Mouse (Mus musculus) neutrophil, adult 59 days (primary cell): ENCODE data around the gene Prss45. TPM values are rescaled to one million over a fixed set of nuclear protein-coding genes. Genes with fewer than 3 reads are reported as not detected.

Experiments used
- total RNA-seq, 2 experiments: library from RNA; stranded (reverse); gene quantifications; 1 replicate in 1 of 2; 2 replicates in 1 of 2; pipeline ENCODE4 v1.2.4; 2023

Gene Prss45
- total RNA-seq, result not detected

DNA sequence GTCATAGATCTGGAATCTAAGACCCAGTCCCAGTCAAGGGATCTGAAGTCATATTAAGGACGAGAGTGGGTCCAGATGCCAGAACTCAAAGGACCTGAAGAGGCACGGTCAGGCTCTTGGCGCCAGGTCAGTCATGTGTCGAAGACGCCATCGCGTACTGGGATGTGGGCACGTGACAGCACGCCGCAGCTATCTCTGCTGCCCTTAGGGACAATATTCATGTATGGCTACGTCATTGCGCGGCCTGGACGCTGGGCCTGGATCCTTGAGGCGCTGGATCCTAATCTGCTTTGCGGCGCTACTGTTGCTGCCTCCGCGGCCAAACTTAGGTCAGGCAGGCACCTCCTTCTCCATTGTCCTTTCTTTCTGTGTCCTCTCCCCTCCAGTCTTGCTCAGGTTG is at the start of gene Prss45:
Prss45 (plus strand) TSS at position 178 of the 400 bp plus-strand sequence.

DNA sequence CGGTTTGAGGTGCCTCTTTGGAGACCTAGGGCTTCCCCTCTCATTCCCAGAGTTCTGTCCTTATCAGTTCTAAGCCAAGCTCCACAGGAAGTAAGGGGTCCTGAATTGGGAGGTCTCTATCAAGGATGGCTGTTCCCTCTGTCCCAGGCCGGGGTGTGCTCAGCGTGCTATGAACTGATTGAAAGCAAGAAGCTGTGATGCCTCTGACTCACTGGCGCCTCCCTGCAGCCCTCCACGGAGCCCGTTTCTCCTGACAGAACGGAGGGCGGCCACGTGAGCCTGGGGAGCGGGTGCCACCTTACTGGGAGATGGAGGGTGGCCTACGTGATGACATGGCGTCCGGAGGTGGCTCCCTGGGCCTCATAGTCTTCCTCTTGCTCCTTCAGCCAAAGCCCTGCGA is 36.5 kb upstream of the Prss45 start, which contains the start of gene Prss42:
Prss42 (plus strand) TSS at position 301 of the 400 bp plus-strand sequence.

DNA sequence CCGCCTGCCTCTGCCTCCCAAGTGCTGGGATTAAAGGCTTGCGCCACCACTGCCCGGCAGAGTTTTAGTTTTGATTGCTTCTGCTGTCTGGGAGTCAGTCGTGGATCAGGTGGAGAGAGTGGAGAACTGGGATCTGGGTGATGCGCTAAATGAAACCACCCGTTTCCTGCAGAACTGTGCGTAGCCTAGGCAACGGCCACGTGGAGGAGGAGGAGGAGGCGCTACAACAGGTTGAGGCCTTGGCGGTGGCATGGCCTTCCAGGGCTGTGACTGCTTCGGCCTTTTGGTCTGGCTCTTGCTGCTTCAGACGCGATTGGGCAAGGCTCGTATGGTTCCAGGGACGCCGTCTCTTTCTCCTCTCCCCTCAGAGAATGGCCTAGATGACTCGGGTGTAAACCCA is 20.6 kb upstream of the Prss45 start, which contains the start of gene Prss44:
Prss44 (plus strand) TSS at position 206 of the 400 bp plus-strand sequence.

DNA sequence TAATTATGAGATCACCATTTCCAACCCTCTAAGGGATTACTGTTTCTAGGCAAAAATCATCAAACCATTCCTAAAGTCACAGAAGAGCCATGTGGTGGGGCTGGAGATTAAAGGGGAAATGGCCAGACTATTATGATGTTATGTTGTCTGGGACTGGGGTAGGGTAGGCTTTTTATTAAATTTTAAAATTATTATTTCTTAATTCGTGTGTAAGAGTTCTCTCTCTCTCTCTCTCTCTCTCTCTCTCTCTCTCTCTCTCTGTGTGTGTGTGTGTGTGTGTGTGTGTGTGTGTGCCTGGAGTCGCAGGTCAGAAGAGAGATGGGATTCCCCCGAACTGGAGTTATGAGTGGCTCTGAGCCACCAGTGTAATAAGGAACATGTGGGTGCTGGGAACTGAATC is 8.0 kb upstream of the Prss45 start, which contains the start of gene Prss43:
Prss43 (plus strand) TSS at position 301 of the 400 bp plus-strand sequence.

DNA sequence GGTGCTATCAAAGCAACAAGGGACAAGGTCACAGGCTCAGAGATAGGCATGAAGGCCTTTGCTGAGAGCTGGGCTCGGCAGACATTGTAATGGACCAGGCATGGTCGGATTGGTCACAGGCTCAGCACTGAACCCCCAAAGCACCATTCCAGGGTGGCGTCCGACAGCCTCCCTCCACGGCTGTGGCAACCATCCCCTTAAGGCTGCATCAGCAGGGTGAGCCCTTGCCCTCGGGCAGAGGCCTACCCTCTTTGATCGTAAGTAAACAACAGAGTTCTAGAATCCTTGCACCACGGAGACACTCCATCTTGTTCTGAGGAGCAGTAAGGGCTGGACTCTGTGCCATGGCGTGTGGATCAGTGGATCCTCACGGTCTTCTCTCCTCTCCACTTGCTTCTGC is 9.8 kb downstream of the Prss45 start, which contains the start of gene Prss46:
Prss46 (plus strand) TSS at position 301 of the 400 bp plus-strand sequence.

DNA sequence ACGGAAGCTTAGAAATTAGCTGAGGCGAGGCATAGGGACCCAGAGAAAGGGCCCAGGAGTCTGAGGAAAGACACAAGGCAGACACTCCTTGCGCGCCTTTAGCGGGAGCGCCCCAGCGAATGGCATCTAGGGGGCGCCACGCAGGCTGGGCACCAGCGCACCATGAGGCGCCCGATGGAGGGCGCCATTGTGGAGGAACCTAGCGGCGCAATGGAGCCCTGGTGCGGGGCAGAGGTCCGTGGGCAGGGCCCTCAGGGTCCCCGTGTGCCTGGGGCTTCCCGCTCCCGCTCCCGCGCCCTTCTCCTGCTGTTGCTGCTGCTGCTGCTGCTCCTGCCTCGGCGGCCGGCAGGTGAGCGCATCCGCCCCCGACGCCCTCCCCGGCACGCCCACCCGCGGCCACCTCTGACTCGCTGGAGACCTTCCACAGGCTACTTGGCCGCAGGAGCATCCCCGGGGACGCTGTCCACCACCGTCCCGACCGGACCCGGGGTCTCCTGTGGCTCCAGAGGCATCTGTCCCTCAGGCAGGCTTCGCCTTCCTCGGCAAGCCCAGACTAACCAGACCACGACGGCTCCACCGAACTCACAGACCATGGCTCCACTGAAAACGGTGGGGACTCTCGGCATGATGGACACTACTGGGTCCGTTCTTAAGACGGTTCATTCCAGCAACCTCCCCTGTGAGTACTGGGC is 23.5 kb downstream of the Prss45 start, which contains the start of gene Prss50:
Prss50 (plus strand) TSS at position 187 of the 692 bp plus-strand sequence.

DNA sequence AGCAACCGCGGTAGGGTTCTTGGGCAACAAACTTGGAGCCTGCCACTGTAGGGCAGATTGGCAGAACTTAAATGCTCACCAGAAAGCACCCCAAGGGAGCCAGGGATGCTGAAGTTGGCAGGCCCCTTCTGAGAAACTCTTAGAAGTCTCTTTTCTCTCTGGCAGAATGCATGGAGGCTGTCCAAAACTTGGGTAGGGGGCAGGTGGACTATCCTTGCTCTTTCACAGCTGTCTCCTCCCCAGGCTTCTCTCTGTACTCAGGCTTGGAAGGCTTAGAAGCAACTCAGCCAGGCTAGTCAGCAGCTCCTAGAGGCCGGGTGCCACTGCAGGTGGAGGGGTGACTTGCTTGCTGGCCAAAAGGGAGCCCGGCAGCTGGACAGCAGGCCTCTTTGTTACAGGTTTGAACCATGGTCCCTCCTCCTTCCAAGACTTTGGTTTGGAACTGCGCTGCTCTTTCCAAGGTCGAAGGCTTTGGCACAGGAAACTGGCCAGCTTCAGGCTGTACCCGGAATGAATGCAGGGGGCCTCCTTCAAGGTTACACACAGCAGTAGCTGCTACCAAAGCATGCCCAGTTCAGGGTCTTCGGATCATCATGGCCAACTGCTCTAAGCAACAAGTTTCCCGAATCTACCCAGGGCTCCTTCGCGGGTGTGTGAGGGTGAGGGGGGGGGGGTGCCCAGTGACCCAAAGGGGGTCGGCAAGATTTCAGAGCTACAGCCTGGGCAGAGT is 45.0 kb downstream of the Prss45 start, which contains the start of gene Als2cl:
Als2cl (plus strand) TSS at position 680 of the 730 bp plus-strand sequence.

DNA sequence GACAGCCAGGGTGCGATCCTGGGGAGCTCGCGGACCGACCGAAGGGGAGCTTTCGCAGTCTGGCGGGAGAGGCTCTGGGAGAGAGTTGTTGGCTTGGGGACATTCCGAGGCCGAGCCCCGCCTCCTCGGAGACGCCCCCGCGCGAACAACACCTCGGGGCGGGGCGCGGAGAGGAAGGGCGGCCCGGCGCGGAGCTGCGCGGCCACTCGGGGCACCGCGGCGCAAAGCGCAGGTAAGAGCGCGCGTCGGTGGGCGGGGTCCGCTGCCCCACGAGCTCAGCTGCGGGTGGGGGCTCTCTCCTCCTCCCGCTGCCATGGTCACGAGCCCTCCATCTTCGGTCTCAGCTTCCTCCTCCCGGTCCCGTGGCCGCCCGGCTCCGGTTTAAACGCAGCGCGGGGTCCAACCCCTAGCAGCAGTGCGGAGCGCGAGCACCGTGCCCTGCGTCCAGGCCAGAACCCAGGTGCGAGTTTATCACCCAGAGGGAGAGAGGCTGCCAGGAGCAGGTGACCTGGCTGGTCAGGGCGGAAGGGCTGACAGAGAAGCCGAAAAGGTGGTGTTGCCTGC is 45.7 kb downstream of the Prss45 start, which contains the start of gene Tmie:
Tmie (minus strand) TSS at position 116 of the 564 bp plus-strand sequence.

Other genes with a start within 250 kb of the Prss45 start
- gene Nradd, start 210.1 kb upstream of the Prss45 start, total RNA-seq, result 10 to 100 TPM in 1 of 2 experiments, 1 to 10 TPM in 1; 9.9 to 13.9 TPM
- 100 to 1,000 TPM; 290 to 330 TPM for gene Nbeal2, start 180.4 kb upstream of the Prss45 start, total RNA-seq
- gene Ccdc12, start 178.1 kb upstream of the Prss45 start, total RNA-seq, result 100 to 1,000 TPM; 147 TPM
- not detected for gene Myl3, start 92.7 kb upstream of the Prss45 start, total RNA-seq
- gene Pth1r, start 87.4 kb upstream of the Prss45 start, total RNA-seq, result under 1 TPM; 0.44 to 0.56 TPM
- gene Prss42, start 36.4 kb upstream of the Prss45 start, total RNA-seq, result not detected
- gene Prss44, start 20.6 kb upstream of the Prss45 start, total RNA-seq, result not detected
- gene Prss43, start 7.9 kb upstream of the Prss45 start, total RNA-seq, result not detected
- gene Prss46, start 9.9 kb downstream of the Prss45 start, total RNA-seq, result not detected
- 1 to 10 TPM in 1 of 2 experiments, not detected in 1; 2.2 TPM for gene Prss50, start 23.4 kb downstream of the Prss45 start, total RNA-seq
- gene Als2cl, start 45.3 kb downstream of the Prss45 start, total RNA-seq, result 1 to 10 TPM in 1 of 2 experiments, under 1 TPM in 1; 0.60 to 2.2 TPM
- gene Tmie, start 45.5 kb downstream of the Prss45 start, total RNA-seq, result not detected
- not detected for gene Fam240a, start 82.3 kb downstream of the Prss45 start, total RNA-seq
- not detected for gene Tdgf1, start 111.6 kb downstream of the Prss45 start, total RNA-seq
- gene Lrrc2, start 117.0 kb downstream of the Prss45 start, total RNA-seq, result not detected
- gene Rtp3, start 156.0 kb downstream of the Prss45 start, total RNA-seq, result not detected
- gene Ltf, start 184.7 kb downstream of the Prss45 start, total RNA-seq, result over 10,000 TPM in 1 of 2 experiments, 1,000 to 10,000 TPM in 1; 9,814 to 12,462 TPM
- gene Ccrl2, start 222.9 kb downstream of the Prss45 start, total RNA-seq, result 100 to 1,000 TPM; 102 to 151 TPM